Mouse (Mus musculus) brown adipose tissue, adult 24 weeks (tissue): ENCODE data around the gene Sox13. TPM values are rescaled to one million over a fixed set of nuclear protein-coding genes. Genes with fewer than 3 reads are reported as not detected.

ENCODE experiments used
- H3K27ac ChIP-seq: fragments of 200-500 bp; replicated peaks from 2 replicates; pipeline ENCODE4 v1.5.1; 2012; ENCODE audit warnings: low read depth, mild to moderate bottlenecking, low read length
- H3K4me1 ChIP-seq: fragments of 200-500 bp; 2 replicates; pipeline ENCODE4 v1.6.1; 2012; ENCODE audit warnings: low read length, mixed read lengths; ENCODE audit not compliant: control insufficient read depth, insufficient read depth, insufficient read length
- H3K4me3 ChIP-seq: fragments of 200-500 bp; 2 replicates; pipeline ENCODE4 v1.5.1; 2012; ENCODE audit warnings: low read depth, mild to moderate bottlenecking, low read length, moderate library complexity; ENCODE audit not compliant: insufficient read depth
- polyA plus RNA-seq: library from polyadenylated mRNA; stranded (reverse); fragments of >200 nt; gene quantifications from 2 replicates; pipeline ENCODE4 v1.2.4, GENCODE M21; 2012; ENCODE audit not compliant: missing spikeins, insufficient read depth, insufficient read length

Gene Sox13
- polyA plus RNA-seq, 1 experiment: 5.5 TPM

- Histone ChIP-seq H3K4me3 (no peak overlapping the region), H3K27ac (peak overlapping the region; percentile 55), H3K4me1 (peaks cover 32% of the 10 kb centered on the region)
Measured at GRCm38 (mm10) chr1:133397483-133398237, 26.5 kb downstream of the Sox13 start.

- no peak overlapping the region for H3K4me3 ChIP-seq
- 0 out of 2 replicates have a peak overlapping the region, but pooled peaks have one; percentile 36 for H3K27ac ChIP-seq
- H3K4me1 ChIP-seq: peaks cover 32% of the 10 kb centered on the region
Measured at GRCm38 (mm10) chr1:133397094-133397482, 27.1 kb downstream of the Sox13 start.

GRCm38 (mm10) chr1:133396693-133397092, 27.5 kb downstream of the Sox13 start:
- no peak overlapping the region for H3K4me3 ChIP-seq
- no peak overlapping the region for H3K27ac ChIP-seq
- peaks cover 32% of the 10 kb centered on the region for H3K4me1 ChIP-seq

- Histone ChIP-seq H3K4me1 (peaks cover 20% of the 10 kb centered on the region), H3K27ac (no peak overlapping the region), H3K4me3 (no peak overlapping the region)
Measured at GRCm38 (mm10) chr1:133394702-133395101, 29.5 kb downstream of the Sox13 start.

- Histone ChIP-seq H3K4me3 (no peak overlapping the region), H3K4me1 (no peaks in the 10 kb centered on the region; the same call in 1 of the 2 replicates), H3K27ac (no peak overlapping the region)
Measured at GRCm38 (mm10) chr1:133387539-133388268, 36.5 kb downstream of the Sox13 start.

- no peak overlapping the region for H3K27ac ChIP-seq
- no peaks in the 10 kb centered on the region; the same call in 1 of the 2 replicates for H3K4me1 ChIP-seq
- H3K4me3 ChIP-seq: no peak overlapping the region
Measured at GRCm38 (mm10) chr1:133386209-133386608, 38.0 kb downstream of the Sox13 start.

- Histone ChIP-seq H3K4me1 (no peaks in the 10 kb centered on the region; the same call in 1 of the 2 replicates), H3K27ac (no peak overlapping the region), H3K4me3 (no peak overlapping the region)
Measured at GRCm38 (mm10) chr1:133385506-133385905, 38.7 kb downstream of the Sox13 start.

- H3K4me3 ChIP-seq: no peak overlapping the region
- no peak overlapping the region for H3K27ac ChIP-seq
- H3K4me1 ChIP-seq: no peaks in the 10 kb centered on the region; the same call in 1 of the 2 replicates
Measured at GRCm38 (mm10) chr1:133383157-133383783, 40.9 kb downstream of the Sox13 start.

GRCm38 (mm10) chr1:133382552-133383155, 41.5 kb downstream of the Sox13 start:
- H3K27ac ChIP-seq: no peak overlapping the region

GRCm38 (mm10) chr1:133382008-133382407, 42.2 kb downstream of the Sox13 start:
- H3K27ac ChIP-seq: no peak overlapping the region
- no peak overlapping the region for H3K4me3 ChIP-seq
- no peaks in the 10 kb centered on the region; the same call in 1 of the 2 replicates for H3K4me1 ChIP-seq

More at GRCm38 (mm10) chr1:133382552-133383155, 41.5 kb downstream of the Sox13 start:
- no peak overlapping the region for H3K4me3 ChIP-seq
- H3K4me1 ChIP-seq: no peaks in the 10 kb centered on the region; the same call in 1 of the 2 replicates

GRCm38 (mm10) chr1:133380347-133381065, 43.7 kb downstream of the Sox13 start:
- Histone ChIP-seq H3K4me3 (no peak overlapping the region), H3K4me1 (no peaks in the 10 kb centered on the region), H3K27ac (no peak overlapping the region)

GRCm38 (mm10) chr1:133379986-133380320, 44.2 kb downstream of the Sox13 start:
- H3K4me3 ChIP-seq: no peak overlapping the region
- no peaks in the 10 kb centered on the region for H3K4me1 ChIP-seq
- no peak overlapping the region for H3K27ac ChIP-seq

GRCm38 (mm10) chr1:133379254-133379985, 44.8 kb downstream of the Sox13 start:
- Histone ChIP-seq H3K4me3 (no peak overlapping the region), H3K27ac (no peak overlapping the region), H3K4me1 (no peaks in the 10 kb centered on the region)

- no peaks in the 10 kb centered on the region for H3K4me1 ChIP-seq
- H3K27ac ChIP-seq: no peak overlapping the region
- no peak overlapping the region for H3K4me3 ChIP-seq
Measured at GRCm38 (mm10) chr1:133377547-133377946, 46.6 kb downstream of the Sox13 start.
